Mouse (Mus musculus) embryonic facial prominence, embryonic 14.5 days (tissue): Measurements from ENCODE around the gene Chordc1. TPM values are rescaled to one million over a fixed set of nuclear protein-coding genes. Genes with fewer than 3 reads are reported as not detected.

Experiments used
- ATAC-seq: fragments of 200-750 bp; cut with Nextera tagmentation; 2 replicates; pipeline ENCODE4 v1.8.0; 2017; ENCODE audit warnings: low read depth, moderate number of reproducible peaks, moderate TSS enrichment
- DNase-seq: peaks from one replicate; pipeline ENCODE4 v3.0.0-alpha.2; 2015; ENCODE audit warnings: low spot score
- H3K27ac ChIP-seq: fragments of 300-500 bp; sonication (generic); replicated peaks from 2 replicates; pipeline ENCODE4 v1.5.1; 2014; ENCODE audit warnings: low read depth, mild to moderate bottlenecking, low read length, moderate library complexity
- H3K27me3 ChIP-seq: fragments of 300-500 bp; sonication (generic); replicated peaks from 2 replicates; pipeline ENCODE4 v1.6.1; 2014; ENCODE audit warnings: low read length; ENCODE audit not compliant: control insufficient read depth, insufficient read depth
- H3K36me3 ChIP-seq: fragments of 300-500 bp; sonication (generic); 2 replicates; pipeline ENCODE4 v1.6.1; 2014; ENCODE audit warnings: low read length, mixed read lengths; ENCODE audit not compliant: control insufficient read depth, insufficient read depth
- H3K4me1 ChIP-seq: fragments of 300-500 bp; sonication (generic); 2 replicates; pipeline ENCODE4 v1.6.1; 2014; ENCODE audit warnings: antibody characterized with exemption, low read length; ENCODE audit not compliant: control insufficient read depth, insufficient read depth
- H3K4me2 ChIP-seq: fragments of 300-500 bp; sonication (generic); 2 replicates; pipeline ENCODE4 v1.6.1; 2014; ENCODE audit warnings: low read depth, mild to moderate bottlenecking, low read length, moderate library complexity, mixed read lengths
- H3K4me3 ChIP-seq: fragments of 300-500 bp; sonication (generic); 2 replicates; pipeline ENCODE4 v1.5.1; 2014; ENCODE audit warnings: low read depth, mild to moderate bottlenecking, low read length
- H3K9ac ChIP-seq: fragments of 300-500 bp; sonication (generic); 2 replicates; pipeline ENCODE4 v1.6.1; 2014; ENCODE audit warnings: low read depth, mild to moderate bottlenecking, low read length, moderate library complexity, mixed read lengths
- H3K9me3 ChIP-seq: fragments of 300-500 bp; sonication (generic); 2 replicates; pipeline ENCODE4 v1.6.1; 2016; ENCODE audit warnings: low read length; ENCODE audit not compliant: control insufficient read depth
- WGBS: fragments of 180-500 bp; shearing (Covaris S2); extraction: QIAGEN DNeasy Blood & Tissue Kit; methylation state at CpG from one replicate; pipeline ENCODE4 v1.1.7; 2014; 5-methylcytosine and 5-hydroxymethylcytosine counted together
- polyA plus RNA-seq: library from polyadenylated mRNA; unstranded; fragments of >200 nt; fragmentation: Nextera tagmentation; extraction: Ambion mirVana; gene quantifications from 2 replicates; pipeline ENCODE4 v1.2.1, GENCODE M21; 2014

Gene Chordc1
- polyA plus RNA-seq, 1 experiment from 2014 or later: 92.9 TPM

DNA sequence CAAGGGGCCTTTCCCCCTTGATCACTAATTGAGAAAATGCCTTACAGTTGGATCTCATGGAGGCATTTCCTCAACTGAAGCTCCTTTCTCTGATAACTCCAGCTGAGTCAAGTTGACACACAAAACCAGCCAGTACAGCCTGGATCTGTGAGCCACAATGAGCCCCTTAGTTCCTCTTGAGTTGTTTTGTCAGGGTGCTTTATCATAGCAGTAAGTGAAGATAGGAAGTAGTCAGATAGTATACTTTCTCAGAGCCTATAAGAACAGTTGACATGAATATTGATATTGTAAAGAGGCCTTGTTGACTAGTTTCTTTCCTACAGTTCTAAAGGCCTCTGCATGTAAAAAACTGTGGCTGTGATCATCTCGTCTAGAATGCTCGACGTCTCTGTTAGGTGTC, 28.1 kb downstream of the Chordc1 start:
- H3K4me2 ChIP-seq: no peak overlapping the region
- H3K27ac ChIP-seq: no peak overlapping the region
- H3K36me3 ChIP-seq: peaks cover 31% of the 10 kb centered on the region
- H3K4me1 ChIP-seq: no peaks in the 10 kb centered on the region
- H3K4me3 ChIP-seq: no peak overlapping the region
- no peaks in the 10 kb centered on the region for H3K27me3 ChIP-seq
- DNase-seq (no peak), ATAC-seq (no peak)
- 92% methylated on average over 3 of the region's 3 CpGs for WGBS
- H3K9me3 ChIP-seq: no peaks in the 10 kb centered on the region
- H3K9ac ChIP-seq: no peak overlapping the region

Other genes starting within 250 kb of the Chordc1 start
- gene Naalad2, start 110.9 kb downstream of the Chordc1 start, polyA plus RNA-seq: 7.4 and 7.7 TPM in 2 replicates
- gene Ubtfl1, start 112.3 kb downstream of the Chordc1 start, polyA plus RNA-seq: not detected in 2 replicates
- gene Mbd3l2, start 138.5 kb downstream of the Chordc1 start, polyA plus RNA-seq: not detected in 2 replicates
- gene Zfp558, start 186.1 kb downstream of the Chordc1 start, polyA plus RNA-seq: 4.4 and 5.2 TPM in 2 replicates
- not detected in 2 replicates for gene Mbd3l1, start 186.2 kb downstream of the Chordc1 start, polyA plus RNA-seq